Mouse (Mus musculus) heart, embryonic 14.5 days (tissue): Measurements from ENCODE around the gene Tas2r106. TPM values are rescaled to one million over a fixed set of nuclear protein-coding genes. Genes with fewer than 3 reads are reported as not detected.

Experiments
- polyA plus RNA-seq: library from polyadenylated mRNA; unstranded; fragments of >200 nt; fragmentation: Nextera tagmentation; extraction: Ambion mirVana; gene quantifications from 2 replicates; pipeline ENCODE4 v1.2.1, GENCODE M21; 2014

Gene Tas2r106
- polyA plus RNA-seq, 1 experiment from 2014 or later = not detected

Other genes with a start within 250 kb of the Tas2r106 start
- not detected in 2 replicates for gene 5430401F13Rik, start 192.5 kb downstream of the Tas2r106 start, polyA plus RNA-seq
- gene Gm6619, start 192.5 kb downstream of the Tas2r106 start, polyA plus RNA-seq = not detected in 2 replicates
- not detected in 2 replicates for gene Tas2r130, start 48.0 kb downstream of the Tas2r106 start, polyA plus RNA-seq
- not detected in 2 replicates for gene Tas2r107, start 18.7 kb downstream of the Tas2r106 start, polyA plus RNA-seq
- not detected in 2 replicates for gene Tas2r104, start 6.9 kb upstream of the Tas2r106 start, polyA plus RNA-seq
- not detected in 2 replicates for gene Tas2r105, start 8.6 kb upstream of the Tas2r106 start, polyA plus RNA-seq
- not detected in 2 replicates for gene Tas2r114, start 11.2 kb upstream of the Tas2r106 start, polyA plus RNA-seq